Mouse (Mus musculus): ENCODE data around the gene Nrsn1.
"Not testable (repeated sequence)": the region's sequence is repeated elsewhere in the genome, so short reads cannot be mapped to it uniquely, and the experiment has no call there.

The Nrsn1 gene

GRCm38 (mm10) chr13:25270402-25270801, at the start of gene Nrsn1:
Gene Nrsn1 (minus strand): TSS chr13:25270502.
- DNase-seq, result not testable (repeated sequence)

GRCm38 (mm10) chr13:25312059-25312458, 41.8 kb upstream of the Nrsn1 start:
- DNase-seq, result no peak

- DNase-seq, result no peak
Observed at GRCm38 (mm10) chr13:25310068-25310467, 39.8 kb upstream of the Nrsn1 start.

GRCm38 (mm10) chr13:25288736-25289135, 18.4 kb upstream of the Nrsn1 start:
- DNase-seq, result no peak

GRCm38 (mm10) chr13:25274934-25275565, 4.7 kb upstream of the Nrsn1 start:
- no peak for DNase-seq

- no peak for DNase-seq
Observed at GRCm38 (mm10) chr13:25272189-25272588, 1.9 kb upstream of the Nrsn1 start.

GRCm38 (mm10) chr13:25269569-25270268, 583 bp downstream of the Nrsn1 start:
- DNase-seq, result peak; percentile 72 to 82

- peak; percentile 13 to 36 for DNase-seq
Observed at GRCm38 (mm10) chr13:25269039-25269438, 1.3 kb downstream of the Nrsn1 start.

- DNase-seq, result no peak
Observed at GRCm38 (mm10) chr13:25262748-25263147, 7.6 kb downstream of the Nrsn1 start.

- no peak for DNase-seq
Observed at GRCm38 (mm10) chr13:25257608-25258007, 12.7 kb downstream of the Nrsn1 start.

- DNase-seq, result no peak
Observed at GRCm38 (mm10) chr13:25254478-25255263, 15.6 kb downstream of the Nrsn1 start.

GRCm38 (mm10) chr13:25251893-25252292, 18.4 kb downstream of the Nrsn1 start:
- no peak for DNase-seq

GRCm38 (mm10) chr13:25220186-25220787, 50.0 kb downstream of the Nrsn1 start:
- no peak for DNase-seq

- DNase-seq, result no peak
Observed at GRCm38 (mm10) chr13:25218394-25218793, 51.9 kb downstream of the Nrsn1 start.

- DNase-seq, result no peak
Observed at GRCm38 (mm10) chr13:25206950-25207349, 63.4 kb downstream of the Nrsn1 start.
